In the genomic region with DNA sequence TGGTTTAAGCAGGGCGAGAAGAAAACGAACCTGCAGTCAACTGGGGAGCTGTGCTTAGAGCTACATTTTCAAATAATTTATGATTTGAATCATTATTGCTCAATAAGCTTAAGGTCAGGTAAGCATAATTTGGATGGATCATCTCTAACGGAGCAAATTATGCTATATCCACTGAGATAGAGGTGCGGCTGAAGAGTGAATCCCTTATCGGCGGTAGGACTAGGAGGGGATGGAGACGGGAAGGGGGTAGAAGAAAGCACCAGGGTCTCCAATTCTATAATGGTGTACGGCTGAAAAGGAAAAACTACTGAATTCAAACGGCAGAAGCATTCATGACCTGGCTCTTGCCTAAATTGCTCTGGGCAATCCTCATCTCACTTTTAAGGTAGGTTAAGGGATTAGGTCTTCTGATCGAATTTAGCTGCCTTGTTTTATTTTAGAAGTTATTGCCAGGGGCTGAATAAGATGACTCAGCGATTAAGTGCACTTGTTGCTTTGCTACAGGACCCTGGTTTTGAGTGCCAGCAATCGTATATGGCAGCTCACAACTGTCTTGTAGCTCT, we compare ENCODE assay signal across 8 mouse cellular contexts. TPM values are rescaled to one million over a fixed set of nuclear protein-coding genes. Genes with fewer than 3 reads are reported as not detected.
A peak's percentile ranks its signal among the peaks of the same experiment; 100 is the strongest.
DNase-seq lines count a peak whose midpoint lies in the region; ATAC-seq and TF ChIP-seq lines count a peak whose summit lies in the region.

No protein-coding gene starts in this region.

- ATAC-seq in heart, embryonic 13.5 days (ENCODE audit: extremely low read depth, insufficient number of reproducible peaks, low FRiP score, low TSS enrichment): no peak
- ATAC-seq in heart, postnatal 0 days (ENCODE audit: insufficient read depth, low read depth): no peak
- no peak for ATAC-seq in midbrain, embryonic 11.5 days (ENCODE audit: low FRiP score)

- intact Hi-C loops in heart, postnatal 36 days (cut with DNase I): no loop called here

- no peaks in the 10 kb centered on the region for H3K27me3 ChIP-seq in heart, embryonic 13.5 days (replicated peaks)
- no peaks in the 10 kb centered on the region for H3K27me3 ChIP-seq in heart, postnatal 0 days (ENCODE audit: control insufficient read depth, insufficient read depth, low read length)
- H3K27me3 ChIP-seq in midbrain, embryonic 11.5 days (ENCODE audit: control insufficient read depth, insufficient read depth, low read length): no peaks in the 10 kb centered on the region

- H3K36me3 ChIP-seq in heart, embryonic 13.5 days: peaks cover 44% of the 10 kb centered on the region
- peaks cover 25% of the 10 kb centered on the region for H3K36me3 ChIP-seq in heart, postnatal 0 days (replicated peaks; ENCODE audit: control insufficient read depth, insufficient read depth, low read length)
- peaks cover 7% of the 10 kb centered on the region; the same call in 1 of the 2 replicates for H3K36me3 ChIP-seq in midbrain, embryonic 11.5 days (ENCODE audit: control insufficient read depth, insufficient read depth, low read length)

- no peak for TF ChIP-seq CTCF in heart, postnatal 0 days (IDR thresholded peaks at IDR 0.05; ENCODE audit: low read depth)

- DNase-seq in heart, postnatal 36 days: no peak
- peak; percentile 15 for DNase-seq in Muller cell, postnatal 12 days (ENCODE audit: inconsistent ontology term)
- DNase-seq in heart, postnatal 0 days (ENCODE audit: low spot score): no peak
- no peak for DNase-seq in midbrain, embryonic 11.5 days (ENCODE audit: low spot score, missing footprints)
- no peak for DNase-seq in frontal cortex, postnatal 14 days (ENCODE audit: low spot score in 2 of 2)
- DNase-seq in urinary bladder, adult 2 months (ENCODE audit: low spot score): no peak
- DNase-seq in layer of hippocampus, adult 8-10 months (ENCODE audit: low spot score in 2 of 2): no peak

- peak overlapping the region; percentile 84 for H3K9ac ChIP-seq in heart, embryonic 13.5 days
- H3K9ac ChIP-seq in heart, postnatal 0 days (replicated peaks; ENCODE audit: low read depth, low read length): peak overlapping the region; percentile 94
- H3K9ac ChIP-seq in midbrain, embryonic 11.5 days (ENCODE audit: low read length): peak overlapping the region; percentile 76

- H3K4me1 ChIP-seq in heart, embryonic 13.5 days: peaks cover 42% of the 10 kb centered on the region
- H3K4me1 ChIP-seq in heart, postnatal 0 days (ENCODE audit: control insufficient read depth, insufficient read depth): peaks cover 14% of the 10 kb centered on the region
- H3K4me1 ChIP-seq in midbrain, embryonic 11.5 days (ENCODE audit: control insufficient read depth, insufficient read depth, low read length): peaks cover 21% of the 10 kb centered on the region

- no peaks in the 10 kb centered on the region for H3K9me3 ChIP-seq in heart, embryonic 13.5 days
- no peaks in the 10 kb centered on the region for H3K9me3 ChIP-seq in heart, postnatal 0 days (replicated peaks; ENCODE audit: control insufficient read depth, low read length)
- no peaks in the 10 kb centered on the region for H3K9me3 ChIP-seq in midbrain, embryonic 11.5 days (ENCODE audit: control insufficient read depth, low read length)

- 4% methylated on average over 12 of the region's 12 CpGs for WGBS in heart, embryonic 13.5 days
- 8% methylated on average over 12 of the region's 12 CpGs for WGBS in heart, postnatal 0 days
- 4% methylated on average over 12 of the region's 12 CpGs for WGBS in midbrain, embryonic 11.5 days

- peak overlapping the region; percentile 71 for H3K4me3 ChIP-seq in heart, embryonic 13.5 days
- peak overlapping the region; percentile 76 for H3K4me3 ChIP-seq in heart, postnatal 0 days (ENCODE audit: low read depth, low read length)
- peak overlapping the region; percentile 80 for H3K4me3 ChIP-seq in midbrain, embryonic 11.5 days (ENCODE audit: low read depth, low read length)

- peak overlapping the region; percentile 96 for H3K4me2 ChIP-seq in heart, embryonic 13.5 days
- H3K4me2 ChIP-seq in heart, postnatal 0 days (ENCODE audit: low read depth, low read length): peak overlapping the region; percentile 97
- H3K4me2 ChIP-seq in midbrain, embryonic 11.5 days: peak overlapping the region; percentile 64

- TF ChIP-seq EP300 in heart, postnatal 0 days (IDR thresholded peaks at IDR 0.05; ENCODE audit: low read depth): no peak

- H3K27ac ChIP-seq in heart, embryonic 13.5 days (replicated peaks): peak overlapping the region; percentile 83
- peak overlapping the region; percentile 96 for H3K27ac ChIP-seq in heart, postnatal 0 days (ENCODE audit: low read depth)
- no peak overlapping the region for H3K27ac ChIP-seq in midbrain, embryonic 11.5 days (ENCODE audit: low read depth, low read length)

RNA-seq across cellular contexts. Expression of a gene that starts 1.5 kb away (rescaled TPM):
- 23.2 and 25.3 TPM in 2 replicates for polyA plus RNA-seq in heart, embryonic 13.5 days (2015; fragmentation: Nextera tagmentation; extraction: Ambion mirVana)
- 10 to 100 TPM; 28.1 to 35.1 TPM for total RNA-seq in heart, postnatal 36 days (2021)
- 27.4 and 34.8 TPM in 2 replicates for total RNA-seq in heart, postnatal 0 days (2014; rRNA removed; ENCODE audit: low replicate concordance)
- polyA plus RNA-seq in heart, postnatal 0 days (2015; fragmentation: Nextera tagmentation; extraction: Ambion mirVana): 11.5 and 13.0 TPM in 2 replicates
- 19.5 and 19.9 TPM in 2 replicates for polyA plus RNA-seq in midbrain, embryonic 11.5 days (2014; fragmentation: Nextera tagmentation; extraction: Ambion mirVana)
- 50.0 and 53.0 TPM in 2 replicates for polyA plus RNA-seq in urinary bladder, adult 2 months (2012; rRNA removed)
- 100 to 1,000 TPM; 146 to 188 (median 162) TPM for total RNA-seq in layer of hippocampus, adult 8-10 months (2022)

RNA-seq across cellular contexts. Expression of a gene that starts 8.6 kb away (rescaled TPM):
- 73.4 and 75.1 TPM in 2 replicates for polyA plus RNA-seq in heart, embryonic 13.5 days (2015; fragmentation: Nextera tagmentation; extraction: Ambion mirVana)
- 10 to 100 TPM; 80.7 to 84.2 TPM for total RNA-seq in heart, postnatal 36 days (2021)
- total RNA-seq in heart, postnatal 0 days (2014; rRNA removed; ENCODE audit: low replicate concordance): 98.5 and 196 TPM in 2 replicates
- polyA plus RNA-seq in heart, postnatal 0 days (2015; fragmentation: Nextera tagmentation; extraction: Ambion mirVana): 62.4 and 66.5 TPM in 2 replicates
- polyA plus RNA-seq in midbrain, embryonic 11.5 days (2014; fragmentation: Nextera tagmentation; extraction: Ambion mirVana): 164 and 180 TPM in 2 replicates
- polyA plus RNA-seq in urinary bladder, adult 2 months (2012; rRNA removed): 109 and 140 TPM in 2 replicates
- total RNA-seq in layer of hippocampus, adult 8-10 months (2022): 100 to 1,000 TPM; 105 to 121 (median 116) TPM

RNA-seq across cellular contexts. Expression of a gene that starts 10.2 kb away (rescaled TPM):
- polyA plus RNA-seq in heart, embryonic 13.5 days (2015; fragmentation: Nextera tagmentation; extraction: Ambion mirVana): 113 and 127 TPM in 2 replicates
- 10 to 100 TPM; 66.2 to 69.8 TPM for total RNA-seq in heart, postnatal 36 days (2021)
- total RNA-seq in heart, postnatal 0 days (2014; rRNA removed; ENCODE audit: low replicate concordance): 134 and 152 TPM in 2 replicates
- polyA plus RNA-seq in heart, postnatal 0 days (2015; fragmentation: Nextera tagmentation; extraction: Ambion mirVana): 106 and 110 TPM in 2 replicates
- 129 TPM in 2 replicates for polyA plus RNA-seq in midbrain, embryonic 11.5 days (2014; fragmentation: Nextera tagmentation; extraction: Ambion mirVana)
- 113 and 136 TPM in 2 replicates for polyA plus RNA-seq in urinary bladder, adult 2 months (2012; rRNA removed)
- 100 to 1,000 TPM; 118 to 124 (median 122) TPM for total RNA-seq in layer of hippocampus, adult 8-10 months (2022)

RNA-seq across cellular contexts. Expression of a gene that starts 20.9 kb away (rescaled TPM):
- not detected in 2 replicates for polyA plus RNA-seq in heart, embryonic 13.5 days (2015; fragmentation: Nextera tagmentation; extraction: Ambion mirVana)
- not detected for total RNA-seq in heart, postnatal 36 days (2021)
- total RNA-seq in heart, postnatal 0 days (2014; rRNA removed; ENCODE audit: low replicate concordance): not detected in 2 replicates
- polyA plus RNA-seq in heart, postnatal 0 days (2015; fragmentation: Nextera tagmentation; extraction: Ambion mirVana): not detected in 2 replicates
- polyA plus RNA-seq in midbrain, embryonic 11.5 days (2014; fragmentation: Nextera tagmentation; extraction: Ambion mirVana): not detected in 2 replicates
- polyA plus RNA-seq in urinary bladder, adult 2 months (2012; rRNA removed): 0.04 TPM in 1 of 2 replicates, not detected in the other
- total RNA-seq in layer of hippocampus, adult 8-10 months (2022): not detected

RNA-seq across cellular contexts. Expression of a gene that starts 24.6 kb away (rescaled TPM):
- 18.5 and 19.8 TPM in 2 replicates for polyA plus RNA-seq in heart, embryonic 13.5 days (2015; fragmentation: Nextera tagmentation; extraction: Ambion mirVana)
- total RNA-seq in heart, postnatal 36 days (2021): 1 to 10 TPM; 3.4 to 4.3 TPM
- 29.1 and 32.6 TPM in 2 replicates for total RNA-seq in heart, postnatal 0 days (2014; rRNA removed; ENCODE audit: low replicate concordance)
- polyA plus RNA-seq in heart, postnatal 0 days (2015; fragmentation: Nextera tagmentation; extraction: Ambion mirVana): 16.2 and 16.5 TPM in 2 replicates
- 22.4 and 25.8 TPM in 2 replicates for polyA plus RNA-seq in midbrain, embryonic 11.5 days (2014; fragmentation: Nextera tagmentation; extraction: Ambion mirVana)
- polyA plus RNA-seq in urinary bladder, adult 2 months (2012; rRNA removed): 38.9 and 54.7 TPM in 2 replicates
- total RNA-seq in layer of hippocampus, adult 8-10 months (2022): 10 to 100 TPM; 18.1 to 24.4 (median 23.6) TPM
